Mouse (Mus musculus) adrenal gland, adult 8-10 months (tissue): Measurements from ENCODE around the gene Ksr1. TPM values are rescaled to one million over a fixed set of nuclear protein-coding genes. Genes with fewer than 3 reads are reported as not detected.

ENCODE experiments used
- DNase-seq: peaks from one replicate; pipeline ENCODE4 v3.0.0; 2022
- total RNA-seq, 4 experiments: library from RNA; stranded (reverse); gene quantifications; 2 replicates each; pipeline ENCODE4 v1.2.4; 2022

Gene Ksr1
- total RNA-seq = 10 to 100 TPM; 10.2 to 19.2 (median 14.3) TPM

- DNase-seq = peak; percentile 93
Measured at GRCm38 (mm10) chr11:79146331-79146767, at the start of gene Ksr1. Ksr1 (minus strand) TSS chr11:79146407.

DNA sequence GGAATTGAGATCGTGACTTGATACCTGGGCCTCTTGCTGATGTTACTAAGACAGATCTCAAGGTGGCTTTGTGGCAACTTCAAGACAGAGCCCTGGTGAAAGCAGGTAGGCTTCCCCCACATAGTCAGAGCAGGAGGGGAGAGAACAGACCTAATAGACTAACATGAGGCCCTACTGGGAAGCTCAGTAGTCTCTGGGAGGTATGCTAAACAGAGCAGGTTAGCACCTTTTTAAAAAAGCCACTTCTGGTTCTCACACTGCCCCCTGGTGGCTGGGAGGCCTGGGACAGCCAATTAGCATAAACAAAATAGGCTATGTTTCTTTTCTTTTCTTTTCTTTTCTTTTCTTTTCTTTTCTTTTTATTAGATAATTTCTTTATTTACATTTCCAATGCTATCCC lies 46.0 kb upstream of the Ksr1 start:
- no peak for DNase-seq

DNA sequence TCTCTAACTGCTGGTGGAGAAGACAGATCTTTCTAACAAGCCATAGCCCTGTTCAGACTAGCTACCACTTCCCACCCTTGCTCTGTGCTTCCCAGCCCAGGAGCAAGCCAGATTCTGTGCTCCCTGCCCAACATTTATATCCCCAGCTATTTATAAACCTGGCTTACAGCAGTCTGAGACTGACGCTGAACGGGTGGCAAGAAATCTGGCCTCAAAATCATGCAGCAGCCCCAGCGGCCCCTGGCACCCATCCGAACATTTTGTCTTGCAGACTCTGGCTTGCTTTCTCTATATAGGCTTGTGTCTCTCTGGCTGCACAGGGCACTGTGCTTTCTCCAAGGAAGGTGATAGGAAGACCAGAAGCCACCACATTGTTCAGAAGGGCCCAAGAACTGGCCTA lies 45.0 kb upstream of the Ksr1 start:
- DNase-seq = no peak

- no peak for DNase-seq
Measured at GRCm38 (mm10) chr11:79190257-79190656, 44.0 kb upstream of the Ksr1 start.

- peak; percentile 85 for DNase-seq
Measured at GRCm38 (mm10) chr11:79188176-79188575, 42.0 kb upstream of the Ksr1 start.

GRCm38 (mm10) chr11:79187291-79187690 lies 41.1 kb upstream of the Ksr1 start:
- no peak for DNase-seq

DNA sequence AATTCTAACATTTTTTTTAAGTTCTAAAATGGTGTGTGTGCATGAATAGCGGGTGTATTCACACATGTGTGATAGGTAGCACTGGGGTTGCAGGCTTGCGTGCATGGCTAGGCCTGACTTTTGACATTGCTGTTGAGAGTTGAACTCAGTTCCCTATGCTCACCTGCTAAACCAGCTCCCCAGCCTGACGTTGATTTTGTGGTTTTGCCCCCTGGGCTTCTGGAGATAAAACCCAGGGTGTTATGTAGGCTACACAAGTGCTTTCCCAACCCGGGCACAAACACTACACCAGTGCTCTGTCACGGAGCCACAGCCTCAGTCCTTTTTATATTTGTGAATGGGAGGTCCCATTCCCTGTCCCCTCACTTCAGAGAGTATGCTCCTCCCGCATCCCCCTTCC lies 39.5 kb upstream of the Ksr1 start:
- no peak for DNase-seq

DNA sequence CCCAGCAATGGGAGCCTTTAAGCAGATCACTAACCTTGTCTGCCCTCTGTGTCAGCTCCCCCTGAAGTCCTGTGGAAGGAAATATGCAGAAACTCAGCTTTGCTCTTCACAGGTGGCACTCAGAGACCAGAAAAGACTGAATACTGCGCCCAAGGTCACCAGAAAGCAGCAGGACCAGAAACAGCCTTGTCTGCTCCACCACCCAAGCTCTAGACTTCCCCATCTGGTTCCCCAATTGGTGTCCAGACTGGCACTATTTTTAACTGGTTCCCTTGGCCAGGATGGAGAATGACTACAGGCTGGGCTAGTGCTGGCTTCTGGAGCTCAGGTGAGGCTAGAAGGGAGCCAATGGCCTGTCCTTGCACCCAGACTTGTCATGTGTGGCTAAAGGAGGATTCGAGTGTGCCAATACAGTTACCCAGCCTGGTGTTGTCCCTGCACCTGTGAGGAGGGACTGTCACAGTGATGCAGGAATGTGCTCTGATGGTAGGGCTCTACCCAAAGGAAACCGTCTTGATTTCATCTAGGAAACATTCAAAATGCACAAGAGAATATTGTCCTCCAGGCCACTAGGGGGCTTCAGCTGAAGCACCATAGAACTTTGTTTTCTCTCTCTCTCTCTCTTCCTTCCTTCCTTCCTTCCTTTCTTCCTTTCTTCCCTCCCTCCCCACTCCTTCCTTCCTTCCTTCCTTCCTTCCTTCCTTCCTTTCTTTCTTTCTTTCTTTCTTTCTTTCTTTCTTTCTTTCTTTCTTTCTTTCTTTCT lies 38.1 kb upstream of the Ksr1 start:
- DNase-seq = no peak

DNA sequence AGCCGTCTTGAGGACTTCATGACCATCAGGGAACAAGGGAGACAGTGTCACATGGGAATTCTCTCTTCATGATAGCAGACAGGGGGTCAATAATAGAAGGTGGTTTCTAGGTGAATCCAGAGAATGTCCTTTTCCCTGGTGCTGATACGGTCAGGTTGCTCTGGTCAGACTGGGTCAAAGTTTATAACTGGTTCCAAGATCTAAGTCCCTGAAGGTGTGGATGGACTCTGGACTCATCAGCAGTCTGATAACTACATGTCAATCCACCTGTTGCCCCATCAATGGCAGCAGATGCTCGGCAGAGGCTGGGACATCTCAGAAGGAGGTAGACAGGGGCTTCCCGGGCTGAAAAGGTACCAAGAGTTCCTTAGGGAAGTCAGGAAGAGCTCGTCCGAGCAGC lies 37.2 kb upstream of the Ksr1 start:
- DNase-seq = no peak

DNA sequence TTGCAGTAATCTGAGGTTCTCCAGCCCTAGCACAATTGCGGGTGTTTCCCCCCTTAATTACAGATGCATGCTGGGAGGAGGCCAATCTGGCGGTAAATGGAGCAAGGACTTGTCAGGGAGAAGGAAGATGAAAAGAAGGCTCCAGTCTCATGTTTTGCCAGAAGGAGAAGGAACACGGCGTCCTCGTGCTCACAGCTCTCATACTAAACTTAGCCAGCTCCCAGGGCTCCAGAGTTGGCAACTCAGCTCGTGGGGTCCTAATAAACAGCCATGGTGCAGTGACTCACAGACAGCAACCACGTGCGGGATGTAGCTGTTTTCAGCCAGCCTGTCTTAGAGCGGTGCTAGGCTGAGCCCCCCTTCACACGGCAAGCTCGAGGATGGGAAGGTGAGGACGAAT lies 36.7 kb upstream of the Ksr1 start:
- DNase-seq = no peak

- DNase-seq = no peak
Measured at GRCm38 (mm10) chr11:79181914-79182313, 35.7 kb upstream of the Ksr1 start.

- DNase-seq = peak; percentile 24
Measured at GRCm38 (mm10) chr11:79176687-79177086, 30.5 kb upstream of the Ksr1 start.

GRCm38 (mm10) chr11:79172054-79172453 lies 25.8 kb upstream of the Ksr1 start:
- DNase-seq = no peak

DNA sequence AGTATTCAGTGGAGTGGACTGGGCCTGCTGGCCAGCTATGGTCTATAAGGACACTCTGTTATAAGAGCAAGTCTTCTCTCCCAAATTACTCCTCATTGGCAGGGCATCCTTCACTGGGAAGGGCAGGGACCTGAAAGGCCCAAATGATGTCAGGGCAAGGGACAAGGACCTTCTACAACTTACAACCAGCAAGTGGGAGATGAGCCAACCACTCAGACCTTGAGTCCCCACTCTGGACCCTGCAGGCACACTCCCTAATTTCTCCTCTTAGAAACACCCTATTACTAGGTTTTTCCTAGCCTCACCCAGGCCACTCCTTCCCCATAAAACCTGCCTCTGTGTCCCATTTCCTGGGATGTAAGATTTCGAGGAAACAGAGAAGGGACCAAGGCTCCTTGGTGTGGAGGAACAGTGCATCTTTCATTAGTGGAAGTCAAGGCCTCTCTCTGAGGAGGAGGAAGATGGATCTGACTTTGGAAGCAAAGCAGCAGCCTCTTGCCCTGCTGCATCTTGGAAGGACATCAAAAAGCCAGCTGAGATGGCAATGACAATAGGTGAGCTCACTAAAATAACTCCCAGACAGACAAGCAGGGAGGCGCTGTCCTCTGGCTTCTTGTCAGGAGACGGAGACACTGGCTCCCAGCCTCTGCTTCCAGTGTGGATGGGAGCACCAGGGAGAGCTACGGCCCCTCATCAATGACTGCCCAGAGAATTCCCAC lies 20.5 kb upstream of the Ksr1 start:
- no peak for DNase-seq

GRCm38 (mm10) chr11:79161077-79161758 lies 15.0 kb upstream of the Ksr1 start:
- no peak for DNase-seq

GRCm38 (mm10) chr11:79160127-79160526 lies 13.9 kb upstream of the Ksr1 start:
- DNase-seq = no peak

DNA sequence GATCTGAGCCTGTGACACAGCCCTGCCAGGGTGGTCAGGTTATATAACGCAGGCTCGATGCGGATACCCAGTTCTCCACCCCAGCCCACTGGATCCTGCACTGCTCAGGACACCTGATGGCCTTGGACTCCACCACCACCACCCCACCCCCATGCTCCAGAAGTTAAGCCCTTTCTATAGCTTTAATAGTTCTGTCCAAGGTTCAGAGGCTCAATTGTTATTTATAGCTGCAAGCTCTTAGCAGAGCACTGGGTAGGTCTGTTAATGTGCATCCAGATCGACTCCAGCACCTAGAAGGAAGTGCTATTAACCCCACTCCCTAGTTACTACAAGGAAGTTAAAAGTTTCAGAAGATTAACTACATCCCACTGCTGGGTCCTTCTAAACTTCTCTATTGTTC lies 11.5 kb upstream of the Ksr1 start:
- no peak for DNase-seq

DNA sequence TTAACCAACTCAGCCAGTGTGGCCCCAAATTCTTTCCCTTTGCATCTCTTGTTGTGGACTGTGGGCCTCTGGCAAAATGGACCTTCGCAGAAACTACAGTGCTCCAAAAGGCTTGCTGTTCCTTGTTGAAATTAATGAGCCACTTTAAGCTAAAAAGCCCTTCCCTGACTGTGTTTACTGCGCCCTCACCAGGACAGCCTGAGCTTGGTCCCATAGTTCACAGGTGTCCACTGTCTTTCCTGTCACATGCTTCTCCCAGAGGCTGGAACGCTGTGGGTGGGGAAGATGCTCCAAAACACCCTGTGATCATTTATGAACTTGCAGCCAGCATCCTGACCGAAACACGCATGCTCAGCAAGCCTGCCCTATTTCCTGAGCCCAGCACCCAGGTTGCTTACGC lies 9.1 kb upstream of the Ksr1 start:
- DNase-seq = no peak

DNA sequence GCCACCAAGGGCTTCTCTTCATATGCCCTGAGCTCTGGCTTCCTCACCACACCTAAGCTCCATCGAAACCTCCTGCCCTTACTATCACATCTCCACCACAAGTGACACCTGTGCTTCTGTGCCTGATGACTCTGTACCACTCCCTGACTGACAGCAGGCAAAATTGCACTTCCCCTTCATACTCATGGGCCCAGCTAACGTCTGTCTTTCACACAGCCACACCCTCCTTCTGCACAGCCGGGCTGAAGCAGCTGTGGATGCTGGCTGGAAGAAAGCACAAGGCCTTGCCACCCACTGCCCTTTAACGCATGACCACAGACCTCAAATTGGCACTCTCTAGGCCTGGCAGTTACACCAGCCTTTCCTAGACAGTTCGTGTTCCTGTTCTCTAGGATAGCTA lies 6.5 kb upstream of the Ksr1 start:
- DNase-seq = no peak

DNA sequence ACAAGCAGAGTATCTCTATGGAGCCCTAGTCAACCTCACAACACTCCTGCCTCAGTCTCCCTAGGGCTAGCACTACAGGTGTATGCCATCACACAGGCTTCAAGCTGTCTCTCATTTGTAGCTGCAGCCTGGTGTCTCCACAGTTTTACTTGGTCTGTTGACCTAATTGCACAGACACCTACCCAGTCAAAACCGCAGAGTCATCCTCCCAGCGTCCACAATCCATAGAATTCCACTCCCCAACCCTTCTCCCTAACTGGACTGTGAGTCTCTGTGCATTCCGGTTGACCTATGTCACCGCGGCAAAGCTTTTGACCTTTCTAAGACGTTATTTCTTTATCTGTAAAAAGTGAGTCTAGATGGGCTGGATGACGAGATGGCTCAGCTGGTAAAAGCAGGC lies 5.7 kb upstream of the Ksr1 start:
- no peak for DNase-seq

GRCm38 (mm10) chr11:79150301-79150700 lies 4.1 kb upstream of the Ksr1 start:
- DNase-seq = no peak

GRCm38 (mm10) chr11:79149295-79149694 lies 3.1 kb upstream of the Ksr1 start:
- DNase-seq = no peak

DNA sequence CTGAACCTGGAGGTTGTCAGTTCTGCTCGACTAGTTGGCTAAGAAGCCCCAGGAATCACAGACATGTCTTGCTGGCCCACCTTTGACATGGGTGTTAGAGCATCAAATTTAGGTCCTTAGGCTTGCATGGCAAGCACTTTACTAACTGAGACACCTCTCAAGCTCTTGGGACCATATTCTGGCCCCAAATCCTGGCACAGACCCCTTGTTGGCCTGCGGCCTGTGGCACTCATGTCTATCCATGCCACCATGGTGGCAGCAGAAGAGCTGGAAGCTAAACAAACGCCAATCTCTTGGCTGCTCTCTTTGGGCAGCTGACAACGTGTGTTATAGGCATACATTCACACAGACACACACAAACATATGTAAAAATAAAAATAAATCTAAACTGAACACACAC lies 2.6 kb upstream of the Ksr1 start:
- no peak for DNase-seq
